Mouse (Mus musculus): ENCODE data around the gene Rtn1. TPM values are rescaled to one million over a fixed set of nuclear protein-coding genes. Genes with fewer than 3 reads are reported as not detected.
A peak's percentile ranks its signal among the peaks of the same experiment; 100 is the strongest.

The Rtn1 gene
- total RNA-seq (2014; rRNA removed; ENCODE audit: low replicate concordance), result 11.7 and 20.3 TPM in 2 replicates
- 6.5 and 7.5 TPM in 2 replicates for polyA plus RNA-seq (2015; fragmentation: Nextera tagmentation; extraction: Ambion mirVana)

DNA sequence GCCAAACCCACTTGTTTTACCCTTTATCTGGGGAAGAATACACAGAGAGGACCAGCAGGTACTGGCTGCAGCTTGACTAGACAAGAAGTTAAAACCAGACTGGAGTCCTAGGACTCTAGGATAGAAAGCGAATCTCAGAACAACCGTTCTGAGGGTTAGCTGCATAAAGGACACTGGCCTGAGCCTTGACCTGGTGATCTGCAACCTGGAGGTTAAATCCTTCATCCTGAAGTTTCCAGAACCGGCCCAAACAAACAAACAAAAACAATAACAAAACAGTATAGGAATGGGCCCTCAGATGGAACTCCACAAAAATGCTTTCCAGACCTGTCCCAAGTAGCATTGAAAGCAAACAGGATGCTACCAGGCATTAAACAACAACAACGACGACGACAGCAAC, at the start of gene Rtn1:
TSS of gene Rtn1 (minus strand) at position 101 of the 400 bp plus-strand sequence.
- peak within 1 kb of the TSS; percentile 7; the same call in 1 of the 2 replicates for H3K9ac ChIP-seq (replicated peaks; ENCODE audit: low read depth, low read length)
- ATAC-seq (ENCODE audit: insufficient read depth, low read depth) (no peak), DNase-seq (ENCODE audit: low spot score) (no peak)
- no peaks in the 10 kb centered on the region for H3K36me3 ChIP-seq (replicated peaks; ENCODE audit: control insufficient read depth, insufficient read depth, low read length)
- TF ChIP-seq CTCF (IDR thresholded peaks at IDR 0.05; ENCODE audit: low read depth) (no peak), EP300 (IDR thresholded peaks at IDR 0.05; ENCODE audit: low read depth) (no peak)
- H3K9me3 ChIP-seq (replicated peaks; ENCODE audit: control insufficient read depth, low read length), result no peaks in the 10 kb centered on the region
- H3K4me1 ChIP-seq (ENCODE audit: control insufficient read depth, insufficient read depth), result no peaks in the 10 kb centered on the region; the same call in 1 of the 2 replicates
- H3K4me2 ChIP-seq (ENCODE audit: low read depth, low read length), result peak within 1 kb of the TSS; percentile 81
- no peak within 1 kb of the TSS for H3K27ac ChIP-seq (ENCODE audit: low read depth)
- peaks cover 27% of the 10 kb centered on the region; the same call in 1 of the 2 replicates for H3K27me3 ChIP-seq (ENCODE audit: control insufficient read depth, insufficient read depth, low read length)
- 52% methylated on average over 6 of the region's 6 CpGs for WGBS
- peak within 1 kb of the TSS; percentile 56 for H3K4me3 ChIP-seq (ENCODE audit: low read depth, low read length)

- Histone ChIP-seq H3K4me2 (ENCODE audit: low read depth, low read length) (no peak overlapping the region), H3K9me3 (replicated peaks; ENCODE audit: control insufficient read depth, low read length) (no peaks in the 10 kb centered on the region), H3K4me3 (ENCODE audit: low read depth, low read length) (no peak overlapping the region), H3K4me1 (ENCODE audit: control insufficient read depth, insufficient read depth) (no peaks in the 10 kb centered on the region), H3K36me3 (replicated peaks; ENCODE audit: control insufficient read depth, insufficient read depth, low read length) (no peaks in the 10 kb centered on the region), H3K27ac (ENCODE audit: low read depth) (no peak overlapping the region), H3K9ac (replicated peaks; ENCODE audit: low read depth, low read length) (no peak overlapping the region), H3K27me3 (ENCODE audit: control insufficient read depth, insufficient read depth, low read length) (no peaks in the 10 kb centered on the region)
- ATAC-seq (ENCODE audit: insufficient read depth, low read depth) (no peak), DNase-seq (ENCODE audit: low spot score) (no peak)
- WGBS, result 63% methylated on average over 17 of the region's 17 CpGs
- TF ChIP-seq CTCF (IDR thresholded peaks at IDR 0.05; ENCODE audit: low read depth) (no peak), EP300 (IDR thresholded peaks at IDR 0.05; ENCODE audit: low read depth) (no peak)
Observed at GRCm38 (mm10) chr12:72453941-72454340, 45.1 kb upstream of the Rtn1 start.

DNA sequence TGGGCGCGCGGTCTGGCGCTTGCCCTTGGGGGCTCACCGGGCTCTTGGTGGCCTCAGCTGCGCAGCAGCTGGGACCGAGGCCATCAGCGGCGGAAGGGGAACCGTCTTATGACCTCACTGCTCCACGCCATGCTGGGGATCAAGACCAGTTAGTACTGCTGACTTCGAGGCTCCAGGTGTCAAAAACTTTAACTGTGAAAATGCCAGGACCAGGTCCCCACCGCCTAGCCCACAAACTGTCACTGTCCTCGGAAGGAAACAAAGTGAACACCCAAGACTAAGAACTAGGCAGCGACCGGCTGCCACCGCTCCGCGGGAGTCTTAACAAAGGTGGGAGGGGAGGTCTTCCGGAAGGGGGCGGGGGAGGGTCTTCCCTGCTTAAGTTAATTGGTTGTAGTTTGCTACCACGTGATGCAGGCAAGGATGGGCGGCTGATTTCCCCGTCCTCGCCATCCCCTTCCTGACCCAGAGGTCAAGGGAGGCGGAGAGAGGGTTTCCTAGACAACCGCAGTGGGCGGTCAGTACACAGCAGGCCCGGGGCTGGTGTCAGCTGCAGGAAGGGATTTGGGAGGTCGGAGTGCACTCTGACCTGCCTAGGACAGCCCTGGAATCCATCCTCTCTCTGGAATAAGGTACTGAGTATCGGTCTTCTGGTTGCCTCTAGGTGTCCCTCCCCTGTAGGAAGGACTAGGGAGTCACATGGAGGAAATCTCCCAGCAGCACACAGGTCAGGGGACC, 33.2 kb upstream of the Rtn1 start, which contains the start of gene Lrrc9:
TSS of gene Lrrc9 (plus strand) at position 28 of the 738 bp plus-strand sequence.
- no peaks in the 10 kb centered on the region for H3K27me3 ChIP-seq (ENCODE audit: control insufficient read depth, insufficient read depth, low read length)
- peak within 1 kb of the TSS; percentile 40; the same call in 1 of the 2 replicates for H3K9ac ChIP-seq (replicated peaks; ENCODE audit: low read depth, low read length)
- H3K4me2 ChIP-seq (ENCODE audit: low read depth, low read length), result peak within 1 kb of the TSS; percentile 81
- WGBS, result 1% methylated on average over 31 of the region's 31 CpGs
- H3K36me3 ChIP-seq (replicated peaks; ENCODE audit: control insufficient read depth, insufficient read depth, low read length), result no peaks in the 10 kb centered on the region
- H3K9me3 ChIP-seq (replicated peaks; ENCODE audit: control insufficient read depth, low read length), result no peaks in the 10 kb centered on the region
- H3K4me1 ChIP-seq (ENCODE audit: control insufficient read depth, insufficient read depth), result peaks cover 8% of the 10 kb centered on the region; the same call in 1 of the 2 replicates
- ATAC-seq (ENCODE audit: insufficient read depth, low read depth), result peak; percentile 86
- TF ChIP-seq EP300 (IDR thresholded peaks at IDR 0.05; ENCODE audit: low read depth), result no peak
- no peak for TF ChIP-seq CTCF (IDR thresholded peaks at IDR 0.05; ENCODE audit: low read depth)
- peak; percentile 63 for DNase-seq (ENCODE audit: low spot score)
- peak within 1 kb of the TSS; percentile 43 for H3K4me3 ChIP-seq (ENCODE audit: low read depth, low read length)
- H3K27ac ChIP-seq (ENCODE audit: low read depth), result 0 out of 2 replicates have a peak within 1 kb of the TSS, but pooled peaks have one; percentile 35

GRCm38 (mm10) chr12:72438961-72439480, 30.2 kb upstream of the Rtn1 start:
- no peaks in the 10 kb centered on the region for H3K36me3 ChIP-seq (replicated peaks; ENCODE audit: control insufficient read depth, insufficient read depth, low read length)
- H3K27ac ChIP-seq (ENCODE audit: low read depth), result no peak overlapping the region
- DNase-seq (ENCODE audit: low spot score) (peak; percentile 47), ATAC-seq (ENCODE audit: insufficient read depth, low read depth) (no peak)
- H3K9me3 ChIP-seq (replicated peaks; ENCODE audit: control insufficient read depth, low read length), result no peaks in the 10 kb centered on the region
- no peak overlapping the region for H3K9ac ChIP-seq (replicated peaks; ENCODE audit: low read depth, low read length)
- no peak overlapping the region for H3K4me2 ChIP-seq (ENCODE audit: low read depth, low read length)
- peaks cover 8% of the 10 kb centered on the region; the same call in 1 of the 2 replicates for H3K4me1 ChIP-seq (ENCODE audit: control insufficient read depth, insufficient read depth)
- no peaks in the 10 kb centered on the region for H3K27me3 ChIP-seq (ENCODE audit: control insufficient read depth, insufficient read depth, low read length)
- no peak; the same call in 1 of the 2 replicates for TF ChIP-seq EP300 (IDR thresholded peaks at IDR 0.05; ENCODE audit: low read depth)
- TF ChIP-seq CTCF (IDR thresholded peaks at IDR 0.05; ENCODE audit: low read depth), result no peak
- 55% methylated on average over 6 of the region's 6 CpGs for WGBS
- no peak overlapping the region for H3K4me3 ChIP-seq (ENCODE audit: low read depth, low read length)

DNA sequence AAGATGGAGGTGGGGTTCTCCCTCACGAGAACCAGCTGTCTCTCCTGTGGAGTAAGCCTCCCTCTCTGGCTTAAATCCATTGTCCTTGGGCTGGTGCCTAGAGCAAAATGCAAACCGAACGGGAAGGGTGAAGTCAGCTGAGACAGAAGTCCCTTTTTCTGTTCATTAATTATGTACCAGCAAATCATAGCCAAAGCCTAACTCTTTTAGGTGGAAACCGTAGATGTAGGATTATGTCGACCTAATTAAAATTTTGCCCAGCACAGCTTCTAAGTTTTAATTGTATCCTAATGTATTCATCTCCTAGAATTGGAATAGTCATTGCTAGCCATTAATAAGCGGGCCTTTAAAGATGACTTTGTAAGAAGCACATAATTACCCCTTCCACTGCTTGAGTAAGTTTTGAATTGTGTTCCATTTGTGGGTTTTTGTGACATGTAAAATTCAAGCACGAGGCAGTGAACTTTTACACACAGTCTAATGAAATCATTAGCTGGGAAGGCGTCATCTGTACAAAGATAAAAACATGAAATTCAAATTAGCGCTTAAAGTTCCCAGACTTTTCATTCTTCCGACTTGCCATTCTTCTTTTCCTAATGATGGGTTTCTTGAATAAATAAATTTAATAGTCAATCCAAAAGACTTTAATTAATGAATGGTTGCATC, 29.0 kb upstream of the Rtn1 start:
- TF ChIP-seq CTCF (IDR thresholded peaks at IDR 0.05; ENCODE audit: low read depth), result no peak
- no peak for TF ChIP-seq EP300 (IDR thresholded peaks at IDR 0.05; ENCODE audit: low read depth)
- no peak overlapping the region for H3K4me2 ChIP-seq (ENCODE audit: low read depth, low read length)
- peaks cover 8% of the 10 kb centered on the region; the same call in 1 of the 2 replicates for H3K4me1 ChIP-seq (ENCODE audit: control insufficient read depth, insufficient read depth)
- no peak overlapping the region for H3K4me3 ChIP-seq (ENCODE audit: low read depth, low read length)
- H3K27ac ChIP-seq (ENCODE audit: low read depth), result no peak overlapping the region
- H3K9me3 ChIP-seq (replicated peaks; ENCODE audit: control insufficient read depth, low read length), result no peaks in the 10 kb centered on the region
- H3K27me3 ChIP-seq (ENCODE audit: control insufficient read depth, insufficient read depth, low read length), result no peaks in the 10 kb centered on the region
- no peak overlapping the region for H3K9ac ChIP-seq (replicated peaks; ENCODE audit: low read depth, low read length)
- 74% methylated on average over 10 of the region's 10 CpGs for WGBS
- ATAC-seq (ENCODE audit: insufficient read depth, low read depth) (no peak), DNase-seq (ENCODE audit: low spot score) (no peak)
- no peaks in the 10 kb centered on the region for H3K36me3 ChIP-seq (replicated peaks; ENCODE audit: control insufficient read depth, insufficient read depth, low read length)
